Mouse (Mus musculus): ENCODE results near the gene Fgfr2. TPM values are rescaled to one million over a fixed set of nuclear protein-coding genes. Genes with fewer than 3 reads are reported as not detected.
A peak's percentile ranks its signal among the peaks of the same experiment; 100 is the strongest.

Fgfr2 gene
- polyA plus RNA-seq, 1 experiment from 2014 or later = 121 TPM

- H3K27me3 ChIP-seq = no peaks in the 10 kb centered on the region
- H3K9ac ChIP-seq = no peak overlapping the region
- H3K9me3 ChIP-seq = no peaks in the 10 kb centered on the region
- H3K4me3 ChIP-seq = no peak overlapping the region
- no peak overlapping the region for H3K4me2 ChIP-seq (replicated peaks)
- peak overlapping the region; percentile 54 for H3K27ac ChIP-seq
- WGBS = 67% methylated on average over 17 of the region's 17 CpGs
- no peaks in the 10 kb centered on the region; the same call in 1 of the 2 replicates for H3K4me1 ChIP-seq
- peaks cover 60% of the 10 kb centered on the region for H3K36me3 ChIP-seq
- no peak; the same call in 1 of the 2 replicates for ATAC-seq (ENCODE audit: insufficient number of reproducible peaks, insufficient read depth, low FRiP score, low TSS enrichment)
Observed at GRCm38 (mm10) chr7:130750752-130751490, 2372.2 kb downstream of the Fgfr2 start.

DNA sequence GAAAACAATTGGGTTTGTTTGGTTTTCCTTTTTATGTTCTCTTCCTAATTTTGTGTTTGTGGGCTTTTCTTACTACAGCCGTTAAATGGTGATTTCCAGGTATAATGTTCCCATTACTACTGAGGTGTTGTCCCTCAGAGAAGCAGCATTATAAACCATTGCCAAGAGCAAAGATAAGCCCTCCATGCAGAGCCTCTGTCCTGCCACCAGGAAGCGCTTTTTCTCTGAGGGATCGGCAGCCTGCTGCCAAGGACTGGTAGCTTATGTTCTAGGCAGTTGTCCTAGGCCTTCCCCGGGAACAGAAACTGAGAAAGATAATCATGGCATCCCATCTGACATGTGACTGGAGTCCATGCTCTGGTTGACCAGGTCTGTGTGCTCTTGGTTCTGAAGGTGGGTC lies 2374.0 kb downstream of the Fgfr2 start:
- peaks cover 70% of the 10 kb centered on the region for H3K36me3 ChIP-seq

GRCm38 (mm10) chr7:130743239-130744025 lies 2379.7 kb downstream of the Fgfr2 start:
- ATAC-seq (ENCODE audit: insufficient number of reproducible peaks, insufficient read depth, low FRiP score, low TSS enrichment) = no peak
- WGBS = 75% methylated on average over 9 of the region's 9 CpGs
- H3K27ac ChIP-seq = peak overlapping the region; percentile 38; the same call in 1 of the 2 replicates

More for the DNA sequence above, 2374.0 kb downstream of the Fgfr2 start:
- no peaks in the 10 kb centered on the region for H3K27me3 ChIP-seq
- H3K27ac ChIP-seq = no peak overlapping the region
- H3K4me2 ChIP-seq (replicated peaks) = no peak overlapping the region
- ATAC-seq (ENCODE audit: insufficient number of reproducible peaks, insufficient read depth, low FRiP score, low TSS enrichment) = no peak
- 91% methylated on average over 4 of the region's 4 CpGs for WGBS
- H3K4me1 ChIP-seq = peaks cover 4% of the 10 kb centered on the region
- H3K4me3 ChIP-seq = no peak overlapping the region
- no peak overlapping the region for H3K9ac ChIP-seq
- H3K9me3 ChIP-seq = no peaks in the 10 kb centered on the region

GRCm38 (mm10) chr7:130741099-130741498 lies 2382.1 kb downstream of the Fgfr2 start:
- 87% methylated on average over 4 of the region's 4 CpGs for WGBS
- no peak overlapping the region for H3K27ac ChIP-seq

More at GRCm38 (mm10) chr7:130743239-130744025, 2379.7 kb downstream of the Fgfr2 start:
- peaks cover 4% of the 10 kb centered on the region; the same call in 1 of the 2 replicates for H3K4me1 ChIP-seq
- H3K27me3 ChIP-seq = no peaks in the 10 kb centered on the region
- H3K4me3 ChIP-seq = no peak overlapping the region
- H3K9me3 ChIP-seq = no peaks in the 10 kb centered on the region
- peaks cover 92% of the 10 kb centered on the region for H3K36me3 ChIP-seq
- no peak overlapping the region for H3K9ac ChIP-seq
- no peak overlapping the region for H3K4me2 ChIP-seq (replicated peaks)

GRCm38 (mm10) chr7:130734195-130734787 lies 2388.9 kb downstream of the Fgfr2 start:
- no peak overlapping the region for H3K4me2 ChIP-seq (replicated peaks)
- ATAC-seq (ENCODE audit: insufficient number of reproducible peaks, insufficient read depth, low FRiP score, low TSS enrichment) = no peak
- H3K9ac ChIP-seq = no peak overlapping the region
- no peaks in the 10 kb centered on the region for H3K27me3 ChIP-seq
- no peak overlapping the region for H3K27ac ChIP-seq
- peaks cover 61% of the 10 kb centered on the region for H3K36me3 ChIP-seq
- H3K9me3 ChIP-seq = no peaks in the 10 kb centered on the region
- WGBS = 93% methylated on average over 2 of the region's 2 CpGs
- no peaks in the 10 kb centered on the region for H3K4me1 ChIP-seq
- no peak overlapping the region for H3K4me3 ChIP-seq

More at GRCm38 (mm10) chr7:130741099-130741498, 2382.1 kb downstream of the Fgfr2 start:
- no peak for ATAC-seq (ENCODE audit: insufficient number of reproducible peaks, insufficient read depth, low FRiP score, low TSS enrichment)
- Histone ChIP-seq H3K4me1 (peaks cover 4% of the 10 kb centered on the region; the same call in 1 of the 2 replicates), H3K36me3 (peaks cover 96% of the 10 kb centered on the region), H3K9ac (no peak overlapping the region), H3K9me3 (no peaks in the 10 kb centered on the region), H3K27me3 (no peaks in the 10 kb centered on the region), H3K4me3 (no peak overlapping the region), H3K4me2 (replicated peaks) (no peak overlapping the region)

- Histone ChIP-seq H3K4me1 (no peaks in the 10 kb centered on the region), H3K9me3 (no peaks in the 10 kb centered on the region), H3K36me3 (peaks cover 62% of the 10 kb centered on the region), H3K9ac (no peak overlapping the region), H3K4me3 (no peak overlapping the region), H3K27me3 (no peaks in the 10 kb centered on the region), H3K4me2 (replicated peaks) (no peak overlapping the region), H3K27ac (no peak overlapping the region)
- ATAC-seq (ENCODE audit: insufficient number of reproducible peaks, insufficient read depth, low FRiP score, low TSS enrichment) = no peak
- 93% methylated on average over 8 of the region's 8 CpGs for WGBS
Observed at GRCm38 (mm10) chr7:130733423-130733822, 2389.7 kb downstream of the Fgfr2 start.

- no peak for ATAC-seq (ENCODE audit: insufficient number of reproducible peaks, insufficient read depth, low FRiP score, low TSS enrichment)
- Histone ChIP-seq H3K27me3 (no peaks in the 10 kb centered on the region), H3K9ac (no peak overlapping the region), H3K4me3 (no peak overlapping the region), H3K9me3 (no peaks in the 10 kb centered on the region), H3K36me3 (peaks cover 62% of the 10 kb centered on the region), H3K4me1 (no peaks in the 10 kb centered on the region), H3K4me2 (replicated peaks) (no peak overlapping the region), H3K27ac (no peak overlapping the region)
- 60% methylated on average over 6 of the region's 6 CpGs for WGBS
Observed at GRCm38 (mm10) chr7:130732908-130733307, 2390.2 kb downstream of the Fgfr2 start.

DNA sequence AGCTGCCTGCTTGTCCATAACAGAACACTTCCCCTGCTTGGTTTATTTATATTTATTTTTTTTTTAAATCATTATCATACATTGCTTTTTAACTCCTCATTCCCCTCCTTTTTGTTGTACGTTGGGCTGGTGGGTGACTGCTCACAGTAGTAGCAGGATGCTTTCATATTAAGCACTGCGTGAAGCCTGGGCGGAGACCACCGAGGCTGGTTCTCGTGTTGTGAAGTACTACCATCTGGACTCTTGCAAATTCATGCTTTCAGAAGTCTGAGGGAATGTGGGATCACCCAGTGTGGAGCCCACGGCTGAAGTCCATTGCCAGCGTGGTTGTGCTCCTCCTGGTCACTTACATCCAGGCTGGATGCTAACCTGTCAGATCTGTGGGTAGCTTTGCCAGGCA lies 2391.4 kb downstream of the Fgfr2 start:
- ATAC-seq (ENCODE audit: insufficient number of reproducible peaks, insufficient read depth, low FRiP score, low TSS enrichment) = no peak
- peaks cover 4% of the 10 kb centered on the region for H3K4me1 ChIP-seq
- H3K9me3 ChIP-seq = no peaks in the 10 kb centered on the region
- WGBS = 66% methylated on average over 7 of the region's 7 CpGs
- H3K36me3 ChIP-seq = peaks cover 53% of the 10 kb centered on the region
- H3K4me2 ChIP-seq (replicated peaks) = no peak overlapping the region
- H3K27ac ChIP-seq = no peak overlapping the region
- no peaks in the 10 kb centered on the region for H3K27me3 ChIP-seq
- H3K9ac ChIP-seq = no peak overlapping the region
- no peak overlapping the region for H3K4me3 ChIP-seq

- H3K4me1 ChIP-seq = peaks cover 10% of the 10 kb centered on the region
- no peak for ATAC-seq (ENCODE audit: insufficient number of reproducible peaks, insufficient read depth, low FRiP score, low TSS enrichment)
- no peak overlapping the region for H3K9ac ChIP-seq
- no peak overlapping the region for H3K4me3 ChIP-seq
- peaks cover 41% of the 10 kb centered on the region for H3K36me3 ChIP-seq
- 97% methylated on average over 4 of the region's 4 CpGs for WGBS
- no peak overlapping the region for H3K4me2 ChIP-seq (replicated peaks)
- no peaks in the 10 kb centered on the region for H3K27me3 ChIP-seq
- no peak overlapping the region for H3K27ac ChIP-seq
- no peaks in the 10 kb centered on the region for H3K9me3 ChIP-seq
Observed at GRCm38 (mm10) chr7:130727560-130727959, 2395.6 kb downstream of the Fgfr2 start.

- Histone ChIP-seq H3K9ac (no peak overlapping the region), H3K9me3 (no peaks in the 10 kb centered on the region), H3K4me2 (replicated peaks) (no peak overlapping the region), H3K4me1 (peaks cover 10% of the 10 kb centered on the region), H3K36me3 (peaks cover 39% of the 10 kb centered on the region), H3K4me3 (no peak overlapping the region), H3K27me3 (no peaks in the 10 kb centered on the region), H3K27ac (no peak overlapping the region)
- no peak for ATAC-seq (ENCODE audit: insufficient number of reproducible peaks, insufficient read depth, low FRiP score, low TSS enrichment)
- WGBS = 53% methylated on average over 8 of the region's 8 CpGs
Observed at GRCm38 (mm10) chr7:130726724-130727422, 2396.3 kb downstream of the Fgfr2 start.

GRCm38 (mm10) chr7:130726185-130726584 lies 2397.0 kb downstream of the Fgfr2 start:
- H3K36me3 ChIP-seq = peaks cover 41% of the 10 kb centered on the region
- no peak for ATAC-seq (ENCODE audit: insufficient number of reproducible peaks, insufficient read depth, low FRiP score, low TSS enrichment)
- no peaks in the 10 kb centered on the region for H3K27me3 ChIP-seq
- no peak overlapping the region for H3K4me3 ChIP-seq
- H3K4me1 ChIP-seq = peaks cover 10% of the 10 kb centered on the region
- H3K9ac ChIP-seq = no peak overlapping the region
- no peak overlapping the region for H3K4me2 ChIP-seq (replicated peaks)
- WGBS = 74% methylated on average over 3 of the region's 3 CpGs
- H3K9me3 ChIP-seq = no peaks in the 10 kb centered on the region
- H3K27ac ChIP-seq = no peak overlapping the region

Measured in embryonic facial prominence, embryonic 12.5 days (tissue).